ENCODE assay signal across 24 mouse cellular contexts in genomic region chr10:89518365-89518764, GRCm38 (mm10). TPM values are rescaled to one million over a fixed set of nuclear protein-coding genes. Genes with fewer than 3 reads are reported as not detected.
"Had no signal": no experiment of that assay in that cellular context is flagged by ENCODE, and none has a peak within 500 bp of the region (broad histone marks: within the 10 kb centered on the region; RNA-seq: fewer than 3 reads in every experiment).

No protein-coding gene starts in this region.

- DNase-seq: kidney, adult 8-10 months; kidney, postnatal 10 days; kidney, postnatal 36 days; left cerebral cortex, postnatal 4 days; lung, adult 18-20 months; lung, postnatal 10 days; lung, postnatal 36 days; midbrain, embryonic 14.5 days; right cerebral cortex, adult 18-20 months; right cerebral cortex, postnatal 14 days; right cerebral cortex, postnatal 4 days; thymus, adult 2 months; thymus, postnatal 14 days; thymus, postnatal 4 days had no signal

- H3K4me2 ChIP-seq: kidney, embryonic 15.5 days; limb, embryonic 12.5 days; limb, embryonic 15.5 days; lung, embryonic 15.5 days; neural tube, embryonic 12.5 days; neural tube, embryonic 15.5 days had no signal

- H3K9ac ChIP-seq: kidney, embryonic 15.5 days; limb, embryonic 12.5 days; limb, embryonic 15.5 days; liver, embryonic 14.5 days; lung, embryonic 15.5 days; neural tube, embryonic 12.5 days; neural tube, embryonic 15.5 days had no signal

- H3K27me3 ChIP-seq: kidney, embryonic 15.5 days; limb, embryonic 12.5 days; limb, embryonic 15.5 days; lung, embryonic 15.5 days; megakaryocyte, embryonic 14.5 days; neural tube, embryonic 12.5 days; neural tube, embryonic 15.5 days had no signal

- H3K4me1 ChIP-seq: kidney, embryonic 15.5 days; limb, embryonic 12.5 days; limb, embryonic 15.5 days; lung, embryonic 15.5 days; neural tube, embryonic 12.5 days; neural tube, embryonic 15.5 days had no signal

- H3K4me3 ChIP-seq: kidney, embryonic 15.5 days; limb, embryonic 12.5 days; limb, embryonic 15.5 days; lung, embryonic 15.5 days; megakaryocyte, embryonic 14.5 days; midbrain, embryonic 10.5 days; neural tube, embryonic 12.5 days; neural tube, embryonic 15.5 days had no signal

- H3K27ac ChIP-seq: kidney, embryonic 15.5 days; limb, embryonic 12.5 days; limb, embryonic 15.5 days; liver, embryonic 14.5 days; lung, embryonic 15.5 days; midbrain, embryonic 10.5 days; neural tube, embryonic 12.5 days; neural tube, embryonic 15.5 days; stomach, postnatal 0 days had no signal

- H3K9me3 ChIP-seq: kidney, embryonic 15.5 days; limb, embryonic 12.5 days; limb, embryonic 15.5 days; lung, embryonic 15.5 days; megakaryocyte, embryonic 14.5 days; midbrain, embryonic 10.5 days; neural tube, embryonic 12.5 days; neural tube, embryonic 15.5 days had no signal

- H3K36me3 ChIP-seq: kidney, embryonic 15.5 days; limb, embryonic 12.5 days; limb, embryonic 15.5 days; lung, embryonic 15.5 days; midbrain, embryonic 10.5 days; neural tube, embryonic 12.5 days; neural tube, embryonic 15.5 days had no signal

RNA-seq across cellular contexts. Expression of gene Nr1h4, which starts 15.0 kb away (rescaled TPM):
- polyA plus RNA-seq: limb, embryonic 12.5 days; midbrain, embryonic 14.5 days; neural tube, embryonic 12.5 days; neural tube, embryonic 15.5 days had no signal
